Mouse (Mus musculus): ENCODE results near the gene Gm10642.

GRCm38 (mm10) chr9:70654496-70654895, 1.6 kb upstream of the Gm10642 start:
- TF ChIP-seq CTCF (IDR thresholded peaks at IDR 0.05; ENCODE audit: extremely low read depth, insufficient read depth, low read length) (no peak), POLR2A (IDR thresholded peaks at IDR 0.05; ENCODE audit: extremely low read depth, insufficient read depth, low read length) (no peak)

Data from cortical plate, adult 2 months (tissue).